Mouse (Mus musculus): Measurements from ENCODE around the gene Hjurp. TPM values are rescaled to one million over a fixed set of nuclear protein-coding genes. Genes with fewer than 3 reads are reported as not detected.

The Hjurp gene
- total RNA-seq, 2 experiments from 2014 or later: 14.5 to 14.6 TPM

- intact Hi-C loops (cut with DNase I): no loop called here
- no peak for DNase-seq (ENCODE audit: low spot score)
These were observed 12.6 kb downstream of the Hjurp start for GRCm38 (mm10) chr1:88264869-88265240.

GRCm38 (mm10) chr1:88264237-88264868 lies 13.1 kb downstream of the Hjurp start:
- intact Hi-C loops (cut with DNase I): no loop called here
- DNase-seq (ENCODE audit: low spot score): no peak

DNA sequence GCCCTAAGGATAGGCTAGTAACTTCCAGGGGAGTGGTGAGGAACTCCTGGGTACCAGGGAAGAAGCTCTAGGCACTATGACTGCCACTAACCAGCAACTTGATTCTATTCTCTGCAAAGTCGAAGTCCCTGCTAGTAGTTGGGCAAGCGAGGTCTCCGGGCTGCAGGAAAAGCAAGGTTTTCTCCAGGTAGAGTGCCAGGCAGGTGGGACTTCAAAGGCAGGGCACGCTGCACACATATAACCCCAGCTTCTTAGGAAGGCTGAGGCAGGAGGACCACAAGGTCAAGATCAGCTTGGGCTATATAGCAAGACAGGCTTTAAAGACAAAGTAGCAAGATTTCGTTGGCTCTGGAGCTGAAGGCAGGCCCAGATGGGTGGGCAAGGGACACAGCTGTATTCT lies 13.7 kb downstream of the Hjurp start:
- no peak for DNase-seq (ENCODE audit: low spot score)
- intact Hi-C loops (cut with DNase I): no loop called here

GRCm38 (mm10) chr1:88262961-88263360 lies 14.5 kb downstream of the Hjurp start:
- DNase-seq (ENCODE audit: low spot score): no peak
- intact Hi-C loops (cut with DNase I): no loop called here

DNA sequence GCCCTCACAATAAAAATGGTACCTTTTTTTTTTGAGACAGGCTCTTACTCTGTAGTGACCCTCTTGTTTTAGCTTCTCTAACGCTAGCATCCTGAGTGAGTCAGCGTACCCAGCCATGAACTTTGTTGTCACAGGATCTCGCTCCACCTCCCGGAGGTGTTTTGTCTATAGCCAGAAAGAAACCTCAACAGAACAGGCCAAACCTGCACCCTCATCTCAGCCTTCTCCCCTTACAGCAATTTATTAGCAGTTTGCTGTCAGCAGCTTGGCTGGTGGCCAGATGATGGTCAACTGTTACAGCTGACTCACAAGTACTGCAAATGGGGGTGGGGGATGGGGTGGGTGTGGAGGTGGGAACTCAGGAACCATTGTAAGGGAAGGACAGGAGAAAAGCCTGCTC lies 15.2 kb downstream of the Hjurp start:
- no peak for DNase-seq (ENCODE audit: low spot score)
- intact Hi-C loops (cut with DNase I): no loop called here

- intact Hi-C loops (cut with DNase I): no loop called here
- no peak for DNase-seq (ENCODE audit: low spot score)
These were observed 15.7 kb downstream of the Hjurp start for GRCm38 (mm10) chr1:88261706-88262105.

DNA sequence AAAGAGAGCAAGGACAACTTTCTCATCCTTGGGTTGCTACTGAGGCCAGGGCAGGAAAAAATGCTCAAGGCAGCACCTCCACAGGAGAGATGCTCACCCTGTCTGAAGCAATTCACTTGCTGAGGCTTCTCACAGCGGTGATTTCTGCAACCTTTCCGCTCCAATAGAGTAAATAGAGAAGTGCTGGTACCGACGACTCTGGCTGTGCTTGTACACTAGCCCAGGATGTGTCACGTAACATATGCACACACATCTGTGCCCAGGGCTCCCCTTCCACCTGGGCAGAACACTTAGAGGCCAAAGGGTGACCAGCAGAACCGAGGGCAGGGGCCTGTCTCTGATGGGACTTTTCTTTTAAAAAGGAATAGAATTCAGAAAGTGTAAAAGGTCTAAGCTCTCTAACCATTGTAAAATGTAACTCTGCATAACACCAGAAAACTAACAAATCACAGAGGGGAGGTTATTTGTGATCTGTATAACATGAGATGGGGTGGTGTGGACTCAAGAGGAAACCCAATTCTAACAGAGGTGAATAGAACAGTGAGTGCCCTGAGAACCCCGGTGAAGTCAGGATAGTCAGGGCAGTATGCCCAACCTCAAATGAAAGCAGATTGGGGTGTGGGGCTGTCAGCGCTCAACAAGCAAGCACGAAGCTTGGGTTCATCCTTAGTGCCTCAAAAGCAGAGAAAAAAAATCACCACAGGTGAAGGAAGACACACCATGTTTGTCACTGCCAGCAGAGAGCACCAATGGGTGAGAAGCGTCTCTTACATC lies 16.6 kb downstream of the Hjurp start:
- DNase-seq (ENCODE audit: low spot score): no peak
- intact Hi-C loops (cut with DNase I): no loop called here

- intact Hi-C loops (cut with DNase I): no loop called here
- DNase-seq (ENCODE audit: low spot score): no peak
These were observed 17.3 kb downstream of the Hjurp start for GRCm38 (mm10) chr1:88260114-88260513.

GRCm38 (mm10) chr1:88259643-88260024 lies 17.8 kb downstream of the Hjurp start:
- DNase-seq (ENCODE audit: low spot score): no peak
- intact Hi-C loops (cut with DNase I): no loop called here

- intact Hi-C loops (cut with DNase I): no loop called here
- DNase-seq (ENCODE audit: low spot score): no peak
These were observed 18.4 kb downstream of the Hjurp start for GRCm38 (mm10) chr1:88258881-88259642.

DNA sequence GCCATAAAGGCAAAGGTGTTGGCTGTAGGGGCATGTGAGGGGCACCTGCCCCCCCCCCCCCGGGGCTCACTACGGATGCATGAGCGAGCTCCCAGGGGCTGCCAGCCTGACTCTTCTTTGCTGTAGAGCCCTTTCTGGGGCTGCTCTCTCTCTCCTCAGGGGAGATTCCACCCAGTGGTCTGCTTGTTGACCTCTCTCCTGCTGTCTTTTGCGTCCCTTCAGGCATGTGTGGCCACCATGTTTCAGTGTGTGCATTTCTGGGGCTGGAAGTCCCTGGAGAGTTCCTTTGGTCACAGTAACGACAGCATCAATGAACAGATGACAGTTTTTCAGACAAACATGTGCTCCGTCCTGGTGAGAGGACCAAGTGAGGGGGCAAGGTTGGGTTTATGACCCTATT lies 19.1 kb downstream of the Hjurp start:
- intact Hi-C loops (cut with DNase I): no loop called here
- no peak for DNase-seq (ENCODE audit: low spot score)

DNA sequence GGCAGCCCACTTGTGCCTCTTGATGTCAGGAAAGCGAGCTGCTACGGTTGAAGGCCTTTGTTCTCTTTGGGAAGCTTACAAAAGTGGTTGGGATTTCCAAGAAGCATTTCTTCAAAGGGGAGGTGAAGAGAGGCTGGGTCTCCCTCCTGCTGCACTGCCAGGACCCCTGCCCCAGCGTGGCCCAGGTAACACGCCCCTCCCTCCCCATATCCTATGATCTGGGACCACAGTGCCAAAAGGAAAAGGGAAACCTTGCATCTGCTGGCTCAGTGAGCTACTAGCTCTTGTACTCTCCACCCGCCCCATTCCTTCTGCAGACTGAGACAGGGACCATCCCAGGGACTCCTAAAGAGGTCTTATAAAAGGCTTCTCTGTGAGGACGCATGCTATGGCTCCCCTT lies 19.8 kb downstream of the Hjurp start:
- intact Hi-C loops (cut with DNase I): no loop called here
- DNase-seq (ENCODE audit: low spot score): no peak

- DNase-seq (ENCODE audit: low spot score): no peak
- intact Hi-C loops (cut with DNase I): no loop called here
These were observed 20.4 kb downstream of the Hjurp start for GRCm38 (mm10) chr1:88256886-88257663.

- intact Hi-C loops (cut with DNase I): no loop called here
- DNase-seq (ENCODE audit: low spot score): no peak
These were observed 21.3 kb downstream of the Hjurp start for GRCm38 (mm10) chr1:88255989-88256754.

- intact Hi-C loops (cut with DNase I): no loop called here
- no peak for DNase-seq (ENCODE audit: low spot score)
These were observed 22.0 kb downstream of the Hjurp start for GRCm38 (mm10) chr1:88255466-88255857.

DNA sequence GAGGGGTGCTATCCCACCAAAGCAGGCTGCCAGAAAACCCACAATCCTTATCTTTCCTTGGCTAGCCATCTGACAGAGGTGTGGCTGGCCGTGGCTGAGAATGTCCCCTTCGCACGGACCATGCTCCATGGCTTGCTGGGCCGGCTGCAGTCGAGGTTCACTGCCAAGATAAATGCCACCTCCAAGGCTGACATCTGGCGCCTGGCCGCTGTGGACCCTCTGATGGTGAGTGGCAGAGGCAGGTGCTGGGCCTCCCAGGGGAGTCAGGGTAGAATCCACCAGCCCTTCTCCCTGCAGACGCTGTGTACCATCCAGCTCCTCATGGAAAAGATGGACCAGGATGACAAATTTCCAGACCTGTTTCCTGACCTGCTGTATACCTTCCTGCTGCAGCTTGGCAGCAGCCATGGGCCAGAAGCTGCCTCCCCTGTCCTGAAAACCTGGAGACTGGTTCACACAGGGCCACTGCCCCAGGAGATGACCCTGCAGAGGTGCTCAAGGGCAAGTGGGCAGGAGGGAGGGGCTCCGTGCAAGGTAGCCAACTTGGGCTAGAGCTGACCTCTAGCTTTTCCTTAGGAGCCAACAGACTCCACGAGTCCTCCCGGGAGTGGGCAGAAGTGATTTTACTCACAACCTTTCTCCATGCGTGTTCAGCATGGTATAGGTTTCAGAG lies 22.5 kb downstream of the Hjurp start:
- DNase-seq (ENCODE audit: low spot score): no peak
- intact Hi-C loops (cut with DNase I): no loop called here

- intact Hi-C loops (cut with DNase I): no loop called here
- no peak for DNase-seq (ENCODE audit: low spot score)
These were observed 23.9 kb downstream of the Hjurp start for GRCm38 (mm10) chr1:88253540-88253939.

- no peak for DNase-seq (ENCODE audit: low spot score)
- intact Hi-C loops (cut with DNase I): no loop called here
These were observed 24.3 kb downstream of the Hjurp start for GRCm38 (mm10) chr1:88253106-88253505.

DNA sequence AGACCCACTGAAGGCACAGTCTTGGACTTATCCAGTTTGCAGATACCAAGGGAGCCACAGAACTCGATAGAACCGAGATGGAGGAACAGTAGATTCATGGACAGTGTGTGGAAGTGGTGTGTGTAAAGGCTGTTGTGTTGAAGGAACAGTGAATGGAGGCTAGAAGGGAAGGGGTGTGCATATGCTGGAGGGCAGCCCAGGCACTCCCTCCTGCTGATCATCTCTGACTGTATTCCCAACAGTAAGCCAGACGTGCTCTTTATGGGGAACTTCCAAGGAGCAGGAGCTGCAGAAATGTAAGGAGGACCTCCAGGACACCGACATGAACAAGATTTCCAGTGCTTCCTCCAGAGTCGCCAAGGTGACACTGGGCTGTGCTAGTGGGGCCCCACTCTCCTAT lies 27.4 kb downstream of the Hjurp start:
- no peak for DNase-seq (ENCODE audit: low spot score)
- intact Hi-C loops (cut with DNase I): no loop called here
